Mouse (Mus musculus) forebrain, embryonic 14.5 days (tissue): ENCODE measurements around the gene Sap18b. TPM values are rescaled to one million over a fixed set of nuclear protein-coding genes. Genes with fewer than 3 reads are reported as not detected.

Experiments
- ATAC-seq: fragments of 200-750 bp; cut with Nextera tagmentation; 2 replicates; pipeline ENCODE4 v1.8.0; 2017; ENCODE audit warnings: mild to moderate bottlenecking, moderate library complexity
- DNase-seq: peaks from one replicate; pipeline ENCODE4 v3.0.0-alpha.2; 2015; ENCODE audit warnings: low spot score
- H3K27ac ChIP-seq: fragments of 300-500 bp; sonication (generic); 2 replicates; pipeline ENCODE4 v1.5.1; 2014; ENCODE audit warnings: low read depth, mild to moderate bottlenecking, control low read depth, low read length, moderate library complexity
- H3K27me3 ChIP-seq: fragments of 300-500 bp; sonication (generic); replicated peaks from 2 replicates; pipeline ENCODE4 v1.6.1; 2014; ENCODE audit warnings: low read length, control low read depth, mixed read lengths; ENCODE audit not compliant: control insufficient read depth, insufficient read depth
- H3K36me3 ChIP-seq: fragments of 300-500 bp; sonication (generic); 2 replicates; pipeline ENCODE4 v1.6.1; 2014; ENCODE audit warnings: low read length, control low read depth; ENCODE audit not compliant: control insufficient read depth, insufficient read depth
- H3K4me1 ChIP-seq: fragments of 300-500 bp; sonication (generic); 2 replicates; pipeline ENCODE4 v1.6.1; 2014; ENCODE audit warnings: antibody characterized with exemption, low read length, control low read depth; ENCODE audit not compliant: control insufficient read depth, insufficient read depth
- H3K4me2 ChIP-seq: fragments of 300-500 bp; sonication (generic); 2 replicates; pipeline ENCODE4 v1.6.1; 2014; ENCODE audit warnings: mild to moderate bottlenecking, control low read depth, low read length
- H3K4me3 ChIP-seq: fragments of 300-500 bp; sonication (generic); 2 replicates; pipeline ENCODE4 v1.5.1; 2014; ENCODE audit warnings: low read depth, low read length, control low read depth
- H3K9ac ChIP-seq: fragments of 300-500 bp; sonication (generic); 2 replicates; pipeline ENCODE4 v1.6.1; 2014; ENCODE audit warnings: mild to moderate bottlenecking, low read length, control low read depth, moderate library complexity
- H3K9me3 ChIP-seq: fragments of 300-500 bp; sonication (generic); replicated peaks from 2 replicates; pipeline ENCODE4 v1.6.1; 2016; ENCODE audit warnings: low read length, control low read depth, mixed read lengths; ENCODE audit not compliant: control insufficient read depth
- WGBS: fragments of 180-500 bp; shearing (Covaris S2); extraction: QIAGEN DNeasy Blood & Tissue Kit; methylation state at CpG from one replicate; pipeline ENCODE4 v1.1.7; 2014; 5-methylcytosine and 5-hydroxymethylcytosine counted together
- polyA plus RNA-seq: library from polyadenylated mRNA; unstranded; fragments of >200 nt; fragmentation: Nextera tagmentation; extraction: Ambion mirVana; gene quantifications from 2 replicates; pipeline ENCODE4 v1.2.1, GENCODE M21; 2014

Sap18b gene
- polyA plus RNA-seq, 1 experiment from 2014 or later: 271 TPM

- ATAC-seq: no peak
These were observed 15.0 kb upstream of the Sap18b start for GRCm38 (mm10) chr8:95810184-95810591.

GRCm38 (mm10) chr8:95816044-95816708, 9.0 kb upstream of the Sap18b start:
- Histone ChIP-seq H3K4me1 (no peaks in the 10 kb centered on the region), H3K9me3 (no peaks in the 10 kb centered on the region), H3K27ac (no peak overlapping the region), H3K36me3 (no peaks in the 10 kb centered on the region), H3K9ac (no peak overlapping the region), H3K4me2 (no peak overlapping the region), H3K4me3 (no peak overlapping the region), H3K27me3 (no peaks in the 10 kb centered on the region)
- WGBS: 55% methylated on average over 6 of the region's 6 CpGs
- no peak for DNase-seq
- no peak for ATAC-seq

More at GRCm38 (mm10) chr8:95810184-95810591, 15.0 kb upstream of the Sap18b start:
- H3K9me3 ChIP-seq: no peaks in the 10 kb centered on the region
- H3K36me3 ChIP-seq: no peaks in the 10 kb centered on the region
- peaks cover 9% of the 10 kb centered on the region for H3K4me1 ChIP-seq
- no peak overlapping the region for H3K4me2 ChIP-seq
- WGBS: 62% methylated on average over 3 of the region's 3 CpGs
- H3K9ac ChIP-seq: no peak overlapping the region
- no peak overlapping the region for H3K4me3 ChIP-seq
- DNase-seq: no peak
- H3K27me3 ChIP-seq: no peaks in the 10 kb centered on the region
- H3K27ac ChIP-seq: no peak overlapping the region

- no peak overlapping the region for H3K27ac ChIP-seq
- no peak overlapping the region for H3K9ac ChIP-seq
- no peaks in the 10 kb centered on the region for H3K27me3 ChIP-seq
- H3K36me3 ChIP-seq: no peaks in the 10 kb centered on the region
- DNase-seq (no peak), ATAC-seq (no peak)
- H3K9me3 ChIP-seq: no peaks in the 10 kb centered on the region
- no peak overlapping the region for H3K4me2 ChIP-seq
- H3K4me1 ChIP-seq: no peaks in the 10 kb centered on the region
- WGBS: 66% methylated on average over 3 of the region's 3 CpGs
- H3K4me3 ChIP-seq: no peak overlapping the region
These were observed 7.5 kb upstream of the Sap18b start for GRCm38 (mm10) chr8:95817597-95817996.

- Histone ChIP-seq H3K4me3 (no peak overlapping the region), H3K4me2 (no peak overlapping the region), H3K36me3 (no peaks in the 10 kb centered on the region), H3K9ac (no peak overlapping the region), H3K4me1 (no peaks in the 10 kb centered on the region), H3K27ac (no peak overlapping the region), H3K9me3 (no peaks in the 10 kb centered on the region), H3K27me3 (no peaks in the 10 kb centered on the region)
- ATAC-seq (no peak), DNase-seq (no peak)
- 41% methylated on average over 1 of the region's 1 CpGs for WGBS
These were observed 6.9 kb upstream of the Sap18b start for GRCm38 (mm10) chr8:95818211-95818610.

GRCm38 (mm10) chr8:95821266-95821665, 3.9 kb upstream of the Sap18b start:
- Histone ChIP-seq H3K27ac (no peak overlapping the region), H3K4me2 (no peak overlapping the region), H3K9ac (no peak overlapping the region), H3K4me3 (no peak overlapping the region), H3K4me1 (no peaks in the 10 kb centered on the region), H3K36me3 (no peaks in the 10 kb centered on the region), H3K27me3 (no peaks in the 10 kb centered on the region), H3K9me3 (no peaks in the 10 kb centered on the region)
- DNase-seq (no peak), ATAC-seq (no peak)
- WGBS: 91% methylated on average over 6 of the region's 6 CpGs

GRCm38 (mm10) chr8:95822096-95822495, 3.0 kb upstream of the Sap18b start:
- ATAC-seq (no peak), DNase-seq (no peak)
- H3K27me3 ChIP-seq: no peaks in the 10 kb centered on the region
- no peaks in the 10 kb centered on the region for H3K4me1 ChIP-seq
- H3K9ac ChIP-seq: no peak overlapping the region
- no peak overlapping the region for H3K4me2 ChIP-seq
- H3K36me3 ChIP-seq: no peaks in the 10 kb centered on the region
- H3K4me3 ChIP-seq: no peak overlapping the region
- WGBS: 89% methylated on average over 5 of the region's 5 CpGs
- H3K27ac ChIP-seq: no peak overlapping the region
- H3K9me3 ChIP-seq: no peaks in the 10 kb centered on the region

GRCm38 (mm10) chr8:95822699-95823098, 2.4 kb upstream of the Sap18b start:
- no peaks in the 10 kb centered on the region for H3K27me3 ChIP-seq
- no peak overlapping the region for H3K4me2 ChIP-seq
- H3K9ac ChIP-seq: no peak overlapping the region
- H3K36me3 ChIP-seq: no peaks in the 10 kb centered on the region
- no peaks in the 10 kb centered on the region for H3K4me1 ChIP-seq
- ATAC-seq (no peak), DNase-seq (no peak)
- no peak overlapping the region for H3K4me3 ChIP-seq
- 84% methylated on average over 3 of the region's 3 CpGs for WGBS
- H3K27ac ChIP-seq: no peak overlapping the region
- no peaks in the 10 kb centered on the region for H3K9me3 ChIP-seq

GRCm38 (mm10) chr8:95830144-95830543, 5.0 kb downstream of the Sap18b start:
- H3K4me1 ChIP-seq: 0 out of 2 replicates have a peak, but pooled peaks cover 8% of the 10 kb centered on the region
- no peak for DNase-seq
- H3K36me3 ChIP-seq: no peaks in the 10 kb centered on the region
- no peak overlapping the region for H3K9ac ChIP-seq
- no peaks in the 10 kb centered on the region for H3K9me3 ChIP-seq
- no peak for ATAC-seq
- WGBS: 75% methylated on average over 3 of the region's 3 CpGs
- H3K4me2 ChIP-seq: no peak overlapping the region
- H3K27me3 ChIP-seq: no peaks in the 10 kb centered on the region
- no peak overlapping the region for H3K4me3 ChIP-seq
- H3K27ac ChIP-seq: no peak overlapping the region

- peak; percentile 81 for ATAC-seq
- Histone ChIP-seq H3K4me2 (peak overlapping the region; percentile 43), H3K27me3 (no peaks in the 10 kb centered on the region), H3K4me1 (0 out of 2 replicates have a peak, but pooled peaks cover 8% of the 10 kb centered on the region), H3K9ac (no peak overlapping the region), H3K36me3 (peaks cover 10% of the 10 kb centered on the region; the same call in 1 of the 2 replicates), H3K9me3 (no peaks in the 10 kb centered on the region), H3K27ac (no peak overlapping the region), H3K4me3 (no peak overlapping the region)
- DNase-seq: peak; percentile 91
- 18% methylated on average over 16 of the region's 16 CpGs for WGBS
These were observed 7.7 kb downstream of the Sap18b start for GRCm38 (mm10) chr8:95832603-95833434.
